Mouse (Mus musculus) limb, embryonic 10.5 days (tissue): ENCODE measurements at regions not wholly inside any gene's neighbourhood (a gene's known extent, or its start where the extent isn't known, plus 50 kb on each side); places are given as distances from the start of the nearest gene placed in this dataset.

Experiments used
- DNase-seq: peaks from one replicate; pipeline ENCODE4 v3.0.0-alpha.2; 2017; ENCODE audit warnings: low spot score
- H3K27ac ChIP-seq: fragments of 300-500 bp; sonication (generic); 2 replicates; pipeline ENCODE4 v1.5.1; 2016; ENCODE audit warnings: mild to moderate bottlenecking
- H3K27me3 ChIP-seq: fragments of 300-500 bp; sonication (generic); 2 replicates; pipeline ENCODE4 v1.6.1; 2016; ENCODE audit warnings: low read depth, mild to moderate bottlenecking; ENCODE audit not compliant: poor library complexity, severe bottlenecking
- H3K36me3 ChIP-seq: fragments of 300-500 bp; sonication (generic); 2 replicates; pipeline ENCODE4 v1.6.1; 2016; ENCODE audit warnings: mild to moderate bottlenecking, moderate library complexity
- H3K4me1 ChIP-seq: fragments of 300-500 bp; sonication (generic); 2 replicates; pipeline ENCODE4 v1.6.1; 2016
- H3K4me3 ChIP-seq: fragments of 300-500 bp; sonication (generic); 2 replicates; pipeline ENCODE4 v1.5.1; 2016; ENCODE audit warnings: mild to moderate bottlenecking, moderate library complexity
- H3K9me3 ChIP-seq: fragments of 300-500 bp; sonication (generic); replicated peaks from 2 replicates; pipeline ENCODE4 v1.6.1; 2016; ENCODE audit warnings: mild to moderate bottlenecking
- WGBS: fragments of 180-500 bp; shearing (Covaris S2); methylation state at CpG from one replicate; pipeline ENCODE4 v1.1.7; 2016; 5-methylcytosine and 5-hydroxymethylcytosine counted together

DNA sequence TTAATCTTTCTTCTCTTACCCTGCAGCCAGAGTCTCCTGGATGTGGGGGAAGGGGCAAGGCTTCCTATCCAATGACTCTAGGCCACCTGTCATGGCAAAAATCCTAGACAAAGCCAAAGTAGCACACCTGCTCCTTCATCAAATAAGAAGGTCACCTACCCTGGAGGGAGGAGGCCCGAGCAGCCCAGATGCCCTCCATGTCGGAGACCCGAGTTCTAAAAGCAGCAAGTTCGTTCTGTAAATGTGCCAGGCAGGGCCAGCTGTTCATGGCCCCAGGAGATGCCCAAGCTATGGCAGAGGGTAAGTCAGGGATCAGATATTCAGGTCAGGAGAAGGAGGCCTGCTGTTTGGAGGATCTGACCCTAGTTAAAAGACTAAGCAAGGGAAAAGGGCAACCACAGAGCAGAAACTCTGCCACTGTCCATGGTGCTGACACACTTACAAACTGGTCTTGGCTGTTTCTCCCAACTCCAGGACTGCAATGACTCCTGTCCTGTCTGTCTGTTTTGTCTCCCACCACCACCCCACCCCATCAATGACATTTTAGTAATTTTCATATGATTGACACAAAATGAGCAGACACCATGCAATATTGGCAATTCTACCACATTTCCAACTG is 125.9 kb downstream of the Tmem132e start:
- Histone ChIP-seq H3K4me1 (peaks cover 17% of the 10 kb centered on the region), H3K27ac (no peak overlapping the region), H3K9me3 (no peaks in the 10 kb centered on the region), H3K4me3 (no peak overlapping the region), H3K36me3 (no peaks in the 10 kb centered on the region), H3K27me3 (no peaks in the 10 kb centered on the region)
- peak; percentile 74 for DNase-seq
- WGBS: 93% methylated on average over 4 of the region's 4 CpGs

DNA sequence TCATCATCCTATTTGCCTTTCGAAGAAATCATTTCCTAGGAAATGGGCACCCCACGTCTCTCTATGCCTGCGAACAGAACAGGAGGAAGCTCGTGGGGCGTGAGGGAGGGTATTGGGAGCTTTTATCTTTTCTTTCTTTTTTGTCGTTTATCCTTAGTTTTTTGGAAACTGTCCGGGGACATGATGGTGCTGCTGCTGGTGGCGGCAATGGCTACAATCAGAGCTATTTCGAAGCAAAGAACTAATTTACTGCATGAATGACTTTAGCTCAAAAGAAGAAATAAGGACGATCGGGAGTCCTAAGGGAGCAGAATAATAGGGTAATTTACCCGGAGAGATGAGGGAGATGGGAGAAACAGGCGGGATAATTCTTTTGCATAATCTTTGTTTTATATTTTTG is 119.9 kb downstream of the Tmem132e start:
- no peaks in the 10 kb centered on the region for H3K9me3 ChIP-seq

More for the DNA sequence above, 119.9 kb downstream of the Tmem132e start:
- Histone ChIP-seq H3K36me3 (no peaks in the 10 kb centered on the region), H3K4me3 (no peak overlapping the region), H3K27me3 (no peaks in the 10 kb centered on the region), H3K4me1 (no peaks in the 10 kb centered on the region), H3K27ac (no peak overlapping the region)
- DNase-seq: no peak
- 72% methylated on average over 13 of the region's 13 CpGs for WGBS
